Mouse (Mus musculus) CD4-positive naive resting alpha-beta T cell, adult 57 days (primary cell): Measurements from ENCODE around the gene Slc2a13. TPM values are rescaled to one million over a fixed set of nuclear protein-coding genes. Genes with fewer than 3 reads are reported as not detected.

Experiments used
- total RNA-seq: library from RNA; stranded (reverse); gene quantifications from one replicate; pipeline ENCODE4 v1.2.4, GENCODE M21; 2023

The Slc2a13 gene
- total RNA-seq: 0.24 TPM

GRCm38 (mm10) chr15:91573111-91573538 lies at the start of gene Slc2a13:
Gene Slc2a13 (minus strand): TSS chr15:91573261.

Other genes with a start within 250 kb of the Slc2a13 start
- 4.9 TPM for gene Lrrk2, start 99.9 kb upstream of the Slc2a13 start, total RNA-seq